Mouse (Mus musculus): ENCODE data around the gene St6galnac3. TPM values are rescaled to one million over a fixed set of nuclear protein-coding genes. Genes with fewer than 3 reads are reported as not detected.

Gene St6galnac3
- polyA plus RNA-seq, 1 experiment: 8.4 TPM

- DNase-seq: no peak
- no peak for TF ChIP-seq CTCF (IDR thresholded peaks at IDR 0.05; ENCODE audit: insufficient read depth, low read length)
- TF ChIP-seq POLR2A (IDR thresholded peaks at IDR 0.05; ENCODE audit: borderline replicate concordance, extremely low read depth, low read depth, low read length): no peak
- no peak overlapping the region for H3K4me3 ChIP-seq (replicated peaks; ENCODE audit: extremely low read depth, low read depth, low read length)
- no peaks in the 10 kb centered on the region for H3K4me1 ChIP-seq (ENCODE audit: control insufficient read depth, insufficient read depth, low read length)
- 52% methylated on average over 1 of the region's 1 CpGs for WGBS
These were observed 368.9 kb downstream of the St6galnac3 start for GRCm38 (mm10) chr3:153356071-153356470.

GRCm38 (mm10) chr3:153354988-153355297 is 370.0 kb downstream of the St6galnac3 start:
- DNase-seq: no peak
- Histone ChIP-seq H3K4me1 (ENCODE audit: control insufficient read depth, insufficient read depth, low read length) (no peaks in the 10 kb centered on the region), H3K4me3 (replicated peaks; ENCODE audit: extremely low read depth, low read depth, low read length) (no peak overlapping the region)
- 88% methylated on average over 3 of the region's 3 CpGs for WGBS
- TF ChIP-seq CTCF (IDR thresholded peaks at IDR 0.05; ENCODE audit: insufficient read depth, low read length) (no peak), POLR2A (IDR thresholded peaks at IDR 0.05; ENCODE audit: borderline replicate concordance, extremely low read depth, low read depth, low read length) (no peak)

DNA sequence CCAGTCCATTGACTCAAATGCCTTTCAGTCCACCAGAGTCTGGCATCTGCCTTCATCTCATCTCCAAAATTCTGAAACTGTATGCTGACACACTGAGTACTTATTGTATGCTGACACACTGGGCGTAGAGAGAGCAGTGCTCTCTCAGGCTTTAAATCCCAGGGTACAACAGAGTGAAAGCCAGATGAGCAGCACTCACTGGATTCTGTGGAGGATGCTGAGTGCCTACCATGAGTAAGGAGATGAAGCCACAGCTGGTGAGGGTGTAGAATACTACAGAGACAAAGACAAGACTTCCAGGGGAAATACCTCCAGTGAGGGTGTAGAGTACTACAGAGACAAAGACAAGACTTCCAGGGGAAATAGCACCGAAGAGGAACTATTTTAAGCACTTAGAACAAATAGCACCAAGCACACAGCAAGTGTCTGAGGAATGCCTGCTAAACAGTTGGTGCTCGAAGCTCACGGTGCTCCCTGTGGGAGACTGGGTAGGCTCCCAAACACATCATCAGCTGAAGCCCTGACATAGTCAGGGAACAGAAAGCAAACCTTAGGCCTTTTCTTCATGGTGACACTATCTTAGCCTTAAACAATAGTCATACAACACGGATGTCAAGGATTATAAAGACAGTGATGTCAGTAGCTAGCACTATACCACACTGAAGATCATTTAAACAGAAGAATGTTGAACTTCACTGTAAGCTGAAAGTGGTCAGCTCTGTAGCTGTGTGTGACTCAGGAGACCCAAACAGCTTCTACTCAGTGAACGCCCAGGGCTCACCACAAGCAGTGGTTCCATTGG is 370.6 kb downstream of the St6galnac3 start:
- DNase-seq: no peak
- TF ChIP-seq POLR2A (IDR thresholded peaks at IDR 0.05; ENCODE audit: borderline replicate concordance, extremely low read depth, low read depth, low read length) (no peak), CTCF (IDR thresholded peaks at IDR 0.05; ENCODE audit: insufficient read depth, low read length) (no peak)
- 62% methylated on average over 6 of the region's 6 CpGs for WGBS

GRCm38 (mm10) chr3:153353313-153354103 is 371.5 kb downstream of the St6galnac3 start:
- TF ChIP-seq CTCF (IDR thresholded peaks at IDR 0.05; ENCODE audit: insufficient read depth, low read length) (no peak), POLR2A (IDR thresholded peaks at IDR 0.05; ENCODE audit: borderline replicate concordance, extremely low read depth, low read depth, low read length) (no peak)
- no peak for DNase-seq
- Histone ChIP-seq H3K4me1 (ENCODE audit: control insufficient read depth, insufficient read depth, low read length) (no peaks in the 10 kb centered on the region), H3K4me3 (replicated peaks; ENCODE audit: extremely low read depth, low read depth, low read length) (no peak overlapping the region)
- 93% methylated on average over 16 of the region's 16 CpGs for WGBS

More for the DNA sequence above, 370.6 kb downstream of the St6galnac3 start:
- no peaks in the 10 kb centered on the region for H3K4me1 ChIP-seq (ENCODE audit: control insufficient read depth, insufficient read depth, low read length)
- no peak overlapping the region for H3K4me3 ChIP-seq (replicated peaks; ENCODE audit: extremely low read depth, low read depth, low read length)

- WGBS: 87% methylated on average over 10 of the region's 10 CpGs
- no peak for TF ChIP-seq CTCF (IDR thresholded peaks at IDR 0.05; ENCODE audit: insufficient read depth, low read length)
- TF ChIP-seq POLR2A (IDR thresholded peaks at IDR 0.05; ENCODE audit: borderline replicate concordance, extremely low read depth, low read depth, low read length): no peak
- no peak for DNase-seq
- Histone ChIP-seq H3K4me3 (replicated peaks; ENCODE audit: extremely low read depth, low read depth, low read length) (no peak overlapping the region), H3K4me1 (ENCODE audit: control insufficient read depth, insufficient read depth, low read length) (no peaks in the 10 kb centered on the region)
These were observed 375.0 kb downstream of the St6galnac3 start for GRCm38 (mm10) chr3:153349981-153350380.

GRCm38 (mm10) chr3:153348797-153349465 is 376.0 kb downstream of the St6galnac3 start:
- WGBS: 92% methylated on average over 9 of the region's 9 CpGs
- DNase-seq: no peak
- no peak for TF ChIP-seq POLR2A (IDR thresholded peaks at IDR 0.05; ENCODE audit: borderline replicate concordance, extremely low read depth, low read depth, low read length)
- Histone ChIP-seq H3K4me3 (replicated peaks; ENCODE audit: extremely low read depth, low read depth, low read length) (no peak overlapping the region), H3K4me1 (ENCODE audit: control insufficient read depth, insufficient read depth, low read length) (no peaks in the 10 kb centered on the region)

- H3K4me1 ChIP-seq (ENCODE audit: control insufficient read depth, insufficient read depth, low read length): no peaks in the 10 kb centered on the region
- 92% methylated on average over 5 of the region's 5 CpGs for WGBS
- no peak for DNase-seq
- no peak overlapping the region for H3K4me3 ChIP-seq (replicated peaks; ENCODE audit: extremely low read depth, low read depth, low read length)
- TF ChIP-seq POLR2A (IDR thresholded peaks at IDR 0.05; ENCODE audit: borderline replicate concordance, extremely low read depth, low read depth, low read length) (no peak), CTCF (IDR thresholded peaks at IDR 0.05; ENCODE audit: insufficient read depth, low read length) (no peak)
These were observed 380.0 kb downstream of the St6galnac3 start for GRCm38 (mm10) chr3:153344979-153345378.

GRCm38 (mm10) chr3:153339940-153340339 is 385.0 kb downstream of the St6galnac3 start:
- Histone ChIP-seq H3K4me1 (ENCODE audit: control insufficient read depth, insufficient read depth, low read length) (no peaks in the 10 kb centered on the region), H3K4me3 (replicated peaks; ENCODE audit: extremely low read depth, low read depth, low read length) (no peak overlapping the region)
- DNase-seq: no peak
- TF ChIP-seq CTCF (IDR thresholded peaks at IDR 0.05; ENCODE audit: insufficient read depth, low read length) (no peak), POLR2A (IDR thresholded peaks at IDR 0.05; ENCODE audit: borderline replicate concordance, extremely low read depth, low read depth, low read length) (no peak)
- 58% methylated on average over 2 of the region's 2 CpGs for WGBS

DNA sequence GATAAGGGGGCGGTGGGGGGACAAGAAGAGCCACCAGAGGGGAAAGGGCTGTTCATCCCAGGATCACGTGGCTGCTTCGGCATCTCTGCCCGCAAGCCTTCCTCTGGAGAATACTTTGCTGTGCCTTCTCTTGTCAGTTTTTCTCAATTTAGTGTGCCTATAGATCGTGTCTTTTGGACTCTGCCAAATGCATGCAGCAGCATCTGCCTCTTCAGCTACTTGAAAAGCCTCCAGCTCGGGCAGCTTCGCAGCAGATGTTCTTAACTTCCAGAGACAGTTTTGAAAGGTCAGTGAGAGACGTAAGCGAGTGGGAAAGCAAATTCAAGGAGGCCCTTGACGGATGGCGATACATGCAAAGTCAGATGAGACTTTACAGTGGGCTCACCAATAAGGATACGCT is 385.9 kb downstream of the St6galnac3 start:
- 77% methylated on average over 12 of the region's 12 CpGs for WGBS
- Histone ChIP-seq H3K4me3 (replicated peaks; ENCODE audit: extremely low read depth, low read depth, low read length) (no peak overlapping the region), H3K4me1 (ENCODE audit: control insufficient read depth, insufficient read depth, low read length) (no peaks in the 10 kb centered on the region)
- TF ChIP-seq POLR2A (IDR thresholded peaks at IDR 0.05; ENCODE audit: borderline replicate concordance, extremely low read depth, low read depth, low read length): no peak
- no peak for TF ChIP-seq CTCF (IDR thresholded peaks at IDR 0.05; ENCODE audit: insufficient read depth, low read length)
- DNase-seq: no peak

Data from lung, adult 2 months (tissue).